ENCODE assay signal across 12 mouse cellular contexts in the genomic region with DNA sequence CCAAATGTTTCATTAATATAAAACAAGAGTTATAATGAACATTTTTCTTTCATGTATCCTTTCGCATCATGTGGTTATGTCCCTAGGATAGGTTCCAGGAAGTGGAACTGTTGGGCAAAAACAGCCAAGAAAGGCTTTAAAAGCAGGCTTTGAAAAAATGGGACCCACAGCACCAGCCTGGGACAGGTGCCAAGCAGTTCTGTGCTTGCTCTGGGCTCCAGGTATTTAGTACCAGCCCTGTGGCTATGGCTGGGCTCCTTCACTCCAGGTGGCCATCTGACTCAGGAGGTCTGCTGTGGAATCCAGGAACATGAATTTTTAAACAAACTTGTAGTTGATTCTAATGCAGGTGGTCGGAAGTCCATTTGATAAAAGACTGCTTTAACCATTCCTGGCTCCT.
A peak's percentile ranks its signal among the peaks of the same experiment; 100 is the strongest.
DNase-seq lines count a peak whose midpoint lies in the region; ATAC-seq lines count a peak whose summit lies in the region.
"Had no signal": no experiment of that assay in that cellular context is flagged by ENCODE, and none has a peak within 500 bp of the region (broad histone marks: within the 10 kb centered on the region; RNA-seq: fewer than 3 reads in every experiment).

No protein-coding gene starts in this region.

- H3K4me2 ChIP-seq in kidney, embryonic 16.5 days (replicated peaks; ENCODE audit: low read depth, low read length): no peak overlapping the region
- H3K4me2 ChIP-seq: embryonic facial prominence, embryonic 13.5 days; neural tube, embryonic 15.5 days had no signal

- DNase-seq in kidney, adult 11 months: peak; percentile 12
- DNase-seq in right cerebral cortex, postnatal 14 days: peak; percentile 19
- no peak for DNase-seq in right cerebral cortex, adult 18-20 months
- DNase-seq in cerebellum, postnatal 36 days: peak; percentile 35 to 47
- DNase-seq in lung, postnatal 4 days: no peak
- no peak for DNase-seq in gastrocnemius, postnatal 14 days
- DNase-seq: adrenal gland, postnatal 25 days had no signal

- WGBS in kidney, embryonic 16.5 days: 93% methylated on average over 2 of the region's 2 CpGs

- no peaks in the 10 kb centered on the region for H3K27me3 ChIP-seq in kidney, embryonic 16.5 days (ENCODE audit: insufficient read depth, low read length)
- H3K27me3 ChIP-seq: embryonic facial prominence, embryonic 13.5 days; neural tube, embryonic 15.5 days had no signal

- no peak overlapping the region for H3K27ac ChIP-seq in kidney, embryonic 16.5 days (ENCODE audit: low read length)
- H3K27ac ChIP-seq: embryonic facial prominence, embryonic 13.5 days; liver, embryonic 14.5 days; neural tube, embryonic 15.5 days had no signal

- no peaks in the 10 kb centered on the region for H3K4me1 ChIP-seq in kidney, embryonic 16.5 days (ENCODE audit: insufficient read depth, low read length)
- H3K4me1 ChIP-seq: neural tube, embryonic 15.5 days had no signal

- intact Hi-C loops in gastrocnemius, postnatal 14 days (cut with DNase I; ENCODE audit: low total_unique reads): no loop called here

- no peaks in the 10 kb centered on the region for H3K36me3 ChIP-seq in kidney, embryonic 16.5 days (ENCODE audit: insufficient read depth, low read length)
- H3K36me3 ChIP-seq: embryonic facial prominence, embryonic 13.5 days; neural tube, embryonic 15.5 days had no signal

- no peak overlapping the region for H3K4me3 ChIP-seq in kidney, embryonic 16.5 days (ENCODE audit: low read length)
- H3K4me3 ChIP-seq: embryonic facial prominence, embryonic 13.5 days; neural tube, embryonic 15.5 days had no signal

- H3K9ac ChIP-seq in kidney, embryonic 16.5 days (replicated peaks; ENCODE audit: low read length): no peak overlapping the region
- H3K9ac ChIP-seq: embryonic facial prominence, embryonic 13.5 days; liver, embryonic 14.5 days; neural tube, embryonic 15.5 days had no signal

- ATAC-seq in kidney, embryonic 16.5 days (ENCODE audit: low FRiP score, low TSS enrichment): no peak
- ATAC-seq: intestine, postnatal 0 days had no signal

- peaks cover 7% of the 10 kb centered on the region; the same call in 1 of the 2 replicates for H3K9me3 ChIP-seq in kidney, embryonic 16.5 days (ENCODE audit: low read length)
- H3K9me3 ChIP-seq: embryonic facial prominence, embryonic 13.5 days; neural tube, embryonic 15.5 days had no signal

Comparison
In these comparisons a context has a peak if more than half of its experiments do, and no peak if none do; other contexts are left out.
1. DNase-seq: peak in kidney, adult 11 months (single experiment), right cerebral cortex, postnatal 14 days (single experiment) and cerebellum, postnatal 36 days (2 of 2); none in right cerebral cortex, adult 18-20 months (single experiment), lung, postnatal 4 days (0 of 2) and gastrocnemius, postnatal 14 days (single experiment).